Mouse (Mus musculus) lung, postnatal 0 days (tissue): ENCODE measurements around the gene Hdac11.

Source experiments
- CTCF ChIP-seq: IDR thresholded peaks from 2 replicates; pipeline ENCODE4 v1.5.1; 2016; ENCODE audit warnings: antibody characterized with exemption, mild to moderate bottlenecking
- EP300 ChIP-seq: IDR thresholded peaks from 2 replicates; pipeline ENCODE4 v1.6.1; 2016; ENCODE audit warnings: antibody characterized with exemption, mild to moderate bottlenecking, control low read depth

DNA sequence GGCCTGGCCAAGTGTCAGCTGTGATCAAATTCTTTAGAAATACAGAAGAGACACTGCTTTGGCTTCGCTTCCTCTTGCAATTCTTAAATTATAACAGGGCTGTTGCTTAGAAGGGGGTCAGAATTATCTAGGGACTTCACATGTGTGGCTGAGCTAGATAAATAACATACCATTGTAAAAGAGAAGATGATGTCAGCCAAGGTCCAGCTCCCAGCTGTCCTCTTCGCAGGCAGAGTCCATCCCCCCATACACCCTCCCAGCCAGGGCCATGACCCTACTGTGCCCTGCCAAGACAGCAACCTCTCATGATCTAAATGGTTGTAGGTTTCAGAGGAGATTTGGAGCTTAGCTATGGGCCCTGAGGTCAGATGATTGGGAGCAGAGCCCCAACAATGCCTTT, 27.5 kb downstream of the Hdac11 start:
- TF ChIP-seq EP300 (no peak), CTCF (no peak)
